Mouse (Mus musculus): ENCODE measurements around the gene Cdh23. TPM values are rescaled to one million over a fixed set of nuclear protein-coding genes. Genes with fewer than 3 reads are reported as not detected.

Cdh23 gene
- polyA plus RNA-seq, 1 experiment = not detected

DNA sequence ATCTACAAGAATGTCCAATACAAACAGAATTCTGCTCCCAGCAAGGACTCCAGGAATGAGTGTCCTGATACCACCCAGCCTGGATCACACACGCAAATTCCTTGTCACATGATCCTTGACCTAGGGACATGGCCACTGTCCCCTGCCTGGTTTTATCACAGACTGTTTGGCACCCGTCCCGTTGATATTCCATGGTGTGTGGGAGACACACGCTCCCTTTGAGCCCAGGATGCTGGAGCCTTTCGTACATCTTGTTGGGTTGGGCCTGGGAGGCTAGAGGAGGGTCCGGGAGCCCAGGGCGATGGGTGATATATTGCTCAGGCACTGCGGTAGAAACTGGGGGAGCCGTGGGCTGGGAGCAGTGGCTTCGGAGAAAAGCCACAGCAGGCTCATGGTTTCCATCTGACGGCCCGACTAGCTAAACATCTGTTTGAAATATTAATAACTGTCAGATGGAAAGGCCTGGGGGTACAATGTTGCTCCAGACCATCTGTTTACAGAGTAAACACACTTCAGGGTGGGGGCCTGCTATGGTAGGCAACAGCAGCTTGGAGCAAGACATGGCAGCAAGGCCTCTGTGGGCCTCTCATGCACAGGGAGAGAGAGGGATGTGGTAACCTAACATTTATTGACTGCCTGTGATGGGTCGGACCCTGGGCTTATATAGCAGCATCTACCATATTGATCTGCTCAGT lies 232.2 kb downstream of the Cdh23 start:
- Histone ChIP-seq H3K4me3 (ENCODE audit: insufficient read depth, low read depth, low read length) (no peak overlapping the region), H3K27ac (ENCODE audit: insufficient read depth, low read depth, low read length) (no peak overlapping the region), H3K4me1 (ENCODE audit: control insufficient read depth, insufficient read depth, low read length) (no peaks in the 10 kb centered on the region)
- no peak for TF ChIP-seq POLR2A (IDR thresholded peaks at IDR 0.05; ENCODE audit: insufficient read depth, low read depth, low read length)
- TF ChIP-seq CTCF (IDR thresholded peaks at IDR 0.05; ENCODE audit: insufficient read depth, low read depth, low read length) = no peak
- WGBS = 93% methylated on average over 13 of the region's 13 CpGs

DNA sequence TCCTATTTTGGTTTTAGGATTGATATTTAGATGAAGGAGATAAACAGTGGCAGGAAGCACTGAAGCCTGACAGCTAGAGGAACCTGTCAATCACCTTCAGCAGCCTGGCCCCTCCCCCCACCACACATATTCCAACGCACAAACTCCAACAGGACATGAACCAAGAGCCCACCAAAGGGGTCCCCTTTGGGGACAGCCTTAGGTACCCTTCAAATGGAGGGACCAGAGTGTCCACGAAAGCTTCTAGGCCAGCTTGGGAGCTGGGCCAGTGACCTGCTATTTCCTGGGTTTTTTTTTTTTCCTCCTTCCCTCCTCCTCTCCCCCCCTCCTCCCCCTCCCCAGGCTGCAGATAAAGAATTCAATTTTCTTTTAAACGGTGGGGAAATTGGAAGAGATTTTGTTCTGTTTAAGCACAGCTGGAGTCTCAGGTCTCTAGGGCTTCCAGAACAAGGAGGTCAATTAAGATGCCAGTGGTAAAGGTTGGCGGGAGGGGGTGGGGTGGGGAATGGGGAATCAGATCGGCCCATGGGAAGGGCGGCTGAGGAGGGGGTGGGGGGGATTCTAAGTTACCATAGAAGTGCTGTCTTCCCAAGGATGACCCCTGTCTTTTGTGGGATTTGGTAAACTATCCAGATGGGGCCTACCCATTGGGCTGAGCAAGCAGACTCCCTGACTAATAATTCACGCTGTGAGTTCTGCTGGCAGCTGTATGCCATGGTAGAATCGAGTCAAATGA lies 239.5 kb downstream of the Cdh23 start:
- Histone ChIP-seq H3K4me1 (ENCODE audit: control insufficient read depth, insufficient read depth, low read length) (no peaks in the 10 kb centered on the region), H3K4me3 (ENCODE audit: insufficient read depth, low read depth, low read length) (no peak overlapping the region), H3K27ac (ENCODE audit: insufficient read depth, low read depth, low read length) (no peak overlapping the region)
- no peak for TF ChIP-seq CTCF (IDR thresholded peaks at IDR 0.05; ENCODE audit: insufficient read depth, low read depth, low read length)
- TF ChIP-seq POLR2A (IDR thresholded peaks at IDR 0.05; ENCODE audit: insufficient read depth, low read depth, low read length) = no peak
- WGBS = 40% methylated on average over 8 of the region's 8 CpGs

DNA sequence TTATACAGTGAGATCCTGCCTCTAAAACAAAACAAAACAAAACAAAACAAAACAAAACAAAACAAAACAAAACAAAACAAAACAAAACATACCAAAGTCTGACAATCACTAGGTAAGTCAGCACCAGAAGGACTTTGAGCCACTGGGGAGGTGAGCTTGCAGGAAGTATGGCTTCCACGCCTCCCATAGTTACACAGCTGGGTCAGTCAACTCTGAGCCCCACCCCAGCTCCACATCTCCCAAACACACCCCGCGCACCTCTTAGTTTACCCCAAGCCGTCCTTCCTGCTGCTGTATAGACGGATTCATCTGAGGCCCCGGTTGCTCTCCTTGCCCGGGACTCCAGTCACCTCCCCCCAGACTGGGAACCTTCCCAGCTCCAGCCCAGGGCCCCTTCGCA lies 241.1 kb downstream of the Cdh23 start:
- Histone ChIP-seq H3K27ac (ENCODE audit: insufficient read depth, low read depth, low read length) (no peak overlapping the region), H3K4me1 (ENCODE audit: control insufficient read depth, insufficient read depth, low read length) (no peaks in the 10 kb centered on the region), H3K4me3 (ENCODE audit: insufficient read depth, low read depth, low read length) (no peak overlapping the region)
- 83% methylated on average over 8 of the region's 8 CpGs for WGBS
- no peak for TF ChIP-seq POLR2A (IDR thresholded peaks at IDR 0.05; ENCODE audit: insufficient read depth, low read depth, low read length)
- no peak for TF ChIP-seq CTCF (IDR thresholded peaks at IDR 0.05; ENCODE audit: insufficient read depth, low read depth, low read length)

DNA sequence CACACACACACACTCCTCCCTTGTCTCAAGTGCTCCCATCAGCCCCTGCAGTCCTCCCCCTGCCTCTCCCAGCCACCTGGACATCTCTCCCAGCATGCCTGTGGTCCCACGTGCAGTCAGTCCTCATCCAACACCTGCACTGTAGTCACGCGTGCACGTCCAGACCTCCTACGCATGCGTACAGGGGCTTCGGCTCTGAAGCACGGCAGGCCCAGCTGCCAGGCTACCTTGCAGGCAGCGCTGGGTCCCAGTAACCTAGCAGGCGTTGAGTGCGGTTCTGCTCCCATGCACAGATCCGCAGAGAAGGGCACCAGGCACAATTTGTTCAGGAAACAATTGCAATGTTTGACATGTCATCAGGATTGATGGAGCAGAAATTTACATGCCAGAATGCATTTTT lies 249.1 kb downstream of the Cdh23 start:
- H3K27ac ChIP-seq (ENCODE audit: insufficient read depth, low read depth, low read length) = no peak overlapping the region
- no peak for TF ChIP-seq POLR2A (IDR thresholded peaks at IDR 0.05; ENCODE audit: insufficient read depth, low read depth, low read length)
- no peak for TF ChIP-seq CTCF (IDR thresholded peaks at IDR 0.05; ENCODE audit: insufficient read depth, low read depth, low read length)

DNA sequence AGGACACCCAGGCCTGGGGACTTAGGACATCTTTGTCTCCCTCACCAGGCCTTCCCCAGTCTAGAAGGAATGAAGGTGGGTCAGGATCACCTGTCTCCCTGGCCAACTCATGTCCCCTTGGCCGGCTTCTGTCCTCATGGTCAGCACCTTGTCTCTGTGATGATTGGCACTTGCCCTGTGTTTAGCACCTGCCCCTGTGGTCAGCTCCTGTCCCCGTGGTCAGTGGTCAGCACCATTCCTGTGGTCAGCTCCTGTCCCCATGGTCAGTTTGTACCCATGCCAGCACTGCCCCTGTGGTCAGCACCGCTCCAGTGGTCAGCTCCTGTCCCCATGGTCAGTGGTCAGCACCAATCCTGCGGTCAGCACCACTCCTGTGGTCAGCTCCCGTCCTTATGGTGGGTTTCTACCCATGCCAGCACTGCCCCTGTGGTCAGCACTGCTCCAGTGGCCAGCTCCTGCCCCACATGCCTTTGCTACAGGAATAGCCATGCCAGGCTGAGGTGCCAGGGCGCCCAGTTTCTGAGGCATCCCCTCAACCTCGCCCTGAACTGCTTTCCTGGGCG lies 251.2 kb downstream of the Cdh23 start:
- Histone ChIP-seq H3K27ac (ENCODE audit: insufficient read depth, low read depth, low read length) (no peak overlapping the region), H3K4me1 (ENCODE audit: control insufficient read depth, insufficient read depth, low read length) (no peaks in the 10 kb centered on the region), H3K4me3 (ENCODE audit: insufficient read depth, low read depth, low read length) (no peak overlapping the region)
- 61% methylated on average over 8 of the region's 8 CpGs for WGBS
- TF ChIP-seq POLR2A (IDR thresholded peaks at IDR 0.05; ENCODE audit: insufficient read depth, low read depth, low read length) = no peak
- no peak for TF ChIP-seq CTCF (IDR thresholded peaks at IDR 0.05; ENCODE audit: insufficient read depth, low read depth, low read length)

More for the DNA sequence above, 249.1 kb downstream of the Cdh23 start:
- 90% methylated on average over 12 of the region's 12 CpGs for WGBS
- Histone ChIP-seq H3K4me3 (ENCODE audit: insufficient read depth, low read depth, low read length) (no peak overlapping the region), H3K4me1 (ENCODE audit: control insufficient read depth, insufficient read depth, low read length) (no peaks in the 10 kb centered on the region)

DNA sequence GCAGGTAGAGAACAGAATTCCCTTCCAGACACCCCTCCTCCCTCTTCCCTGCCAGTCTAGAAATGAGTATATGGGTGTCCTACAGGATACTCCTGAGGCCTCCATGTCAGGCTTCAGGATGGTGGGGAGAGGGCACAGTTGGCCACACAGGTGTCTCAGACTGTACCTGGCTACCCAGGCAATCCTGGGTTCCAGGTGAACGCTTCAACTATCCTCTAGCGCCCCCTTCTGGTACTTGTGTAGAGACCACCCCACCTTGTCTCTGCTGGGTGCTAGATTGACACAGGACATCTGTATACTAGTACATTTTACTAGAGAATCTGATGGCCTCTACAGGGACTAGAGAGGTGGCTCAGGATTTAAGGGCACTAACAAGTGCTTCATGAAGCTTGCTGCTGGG lies 253.2 kb downstream of the Cdh23 start:
- WGBS = 12% methylated on average over 2 of the region's 2 CpGs

DNA sequence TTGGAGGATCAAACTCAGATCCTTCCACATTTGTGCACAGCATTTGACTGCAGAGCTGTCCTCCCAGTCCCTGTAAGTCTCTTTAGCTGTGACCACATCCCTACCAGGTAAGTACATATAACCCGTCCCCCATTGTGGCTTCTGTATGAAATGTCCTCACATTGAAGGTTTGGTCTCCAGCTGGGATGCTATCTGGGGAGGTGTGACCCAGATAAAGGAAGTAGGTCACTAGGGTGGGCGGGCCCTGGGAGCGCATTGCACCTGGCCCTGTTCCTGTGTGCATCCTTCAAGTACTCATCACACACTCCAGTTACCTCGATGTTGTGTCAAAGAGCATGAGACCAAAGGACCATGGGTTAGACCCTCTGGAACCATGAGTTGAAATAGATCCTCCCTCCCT lies 254.0 kb downstream of the Cdh23 start:
- H3K4me3 ChIP-seq (ENCODE audit: insufficient read depth, low read depth, low read length) = no peak overlapping the region
- WGBS = 93% methylated on average over 4 of the region's 4 CpGs
- H3K27ac ChIP-seq (ENCODE audit: insufficient read depth, low read depth, low read length) = no peak overlapping the region

More for the DNA sequence above, 253.2 kb downstream of the Cdh23 start:
- no peak overlapping the region for H3K4me3 ChIP-seq (ENCODE audit: insufficient read depth, low read depth, low read length)
- no peaks in the 10 kb centered on the region for H3K4me1 ChIP-seq (ENCODE audit: control insufficient read depth, insufficient read depth, low read length)
- TF ChIP-seq POLR2A (IDR thresholded peaks at IDR 0.05; ENCODE audit: insufficient read depth, low read depth, low read length) (no peak), CTCF (IDR thresholded peaks at IDR 0.05; ENCODE audit: insufficient read depth, low read depth, low read length) (no peak)
- no peak overlapping the region for H3K27ac ChIP-seq (ENCODE audit: insufficient read depth, low read depth, low read length)

DNA sequence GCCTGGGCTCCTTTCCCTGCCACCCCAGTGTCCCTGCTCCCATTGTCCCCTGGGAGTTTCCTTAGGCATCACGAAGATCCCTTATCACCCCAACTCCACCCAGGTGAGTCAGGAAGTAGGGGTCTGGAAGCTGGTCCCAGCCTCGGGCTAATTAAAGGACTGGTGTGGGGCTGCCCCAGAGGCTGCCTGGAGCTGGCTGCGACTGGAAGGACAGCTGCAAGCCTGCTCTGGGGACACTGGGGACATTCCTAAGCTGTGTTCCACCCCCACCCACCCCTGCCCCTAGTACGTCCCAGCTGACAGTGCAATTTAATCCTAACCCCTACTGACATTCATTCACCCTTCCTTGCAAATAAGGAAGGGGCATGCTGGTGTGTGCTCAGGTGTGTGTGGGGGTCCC lies 263.6 kb downstream of the Cdh23 start:
- no peak overlapping the region for H3K4me3 ChIP-seq (ENCODE audit: insufficient read depth, low read depth, low read length)
- TF ChIP-seq CTCF (IDR thresholded peaks at IDR 0.05; ENCODE audit: insufficient read depth, low read depth, low read length) = no peak
- no peak for TF ChIP-seq POLR2A (IDR thresholded peaks at IDR 0.05; ENCODE audit: insufficient read depth, low read depth, low read length)
- WGBS = 58% methylated on average over 4 of the region's 4 CpGs
- H3K27ac ChIP-seq (ENCODE audit: insufficient read depth, low read depth, low read length) = no peak overlapping the region
- peaks cover 4% of the 10 kb centered on the region for H3K4me1 ChIP-seq (ENCODE audit: control insufficient read depth, insufficient read depth, low read length)

More for the DNA sequence above, 254.0 kb downstream of the Cdh23 start:
- no peaks in the 10 kb centered on the region for H3K4me1 ChIP-seq (ENCODE audit: control insufficient read depth, insufficient read depth, low read length)
- TF ChIP-seq CTCF (IDR thresholded peaks at IDR 0.05; ENCODE audit: insufficient read depth, low read depth, low read length) (no peak), POLR2A (IDR thresholded peaks at IDR 0.05; ENCODE audit: insufficient read depth, low read depth, low read length) (no peak)

DNA sequence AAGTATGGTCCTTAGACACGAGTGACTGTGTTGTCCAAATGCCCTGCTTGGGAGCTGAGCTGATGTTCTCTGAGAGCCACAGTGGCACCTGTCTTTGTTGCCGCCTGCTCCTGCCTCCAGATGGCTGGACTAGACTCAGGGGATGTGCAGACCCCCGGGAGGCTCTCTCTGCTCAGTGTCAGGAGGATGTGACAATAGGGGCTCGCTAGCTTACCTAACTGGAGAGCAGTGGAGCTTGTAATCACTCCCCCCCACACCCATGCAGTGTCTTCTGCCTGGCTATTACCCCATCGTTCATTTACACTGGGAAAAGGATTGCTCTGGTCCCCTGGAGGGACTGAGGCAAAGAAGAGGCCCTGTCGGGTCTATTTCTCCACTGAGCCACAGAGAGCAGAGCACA lies 265.7 kb downstream of the Cdh23 start:
- Histone ChIP-seq H3K27ac (ENCODE audit: insufficient read depth, low read depth, low read length) (no peak overlapping the region), H3K4me1 (ENCODE audit: control insufficient read depth, insufficient read depth, low read length) (peaks cover 4% of the 10 kb centered on the region), H3K4me3 (ENCODE audit: insufficient read depth, low read depth, low read length) (no peak overlapping the region)
- TF ChIP-seq POLR2A (IDR thresholded peaks at IDR 0.05; ENCODE audit: insufficient read depth, low read depth, low read length) (no peak), CTCF (IDR thresholded peaks at IDR 0.05; ENCODE audit: insufficient read depth, low read depth, low read length) (no peak)
- WGBS = 37% methylated on average over 6 of the region's 6 CpGs
